Mouse (Mus musculus) stomach, postnatal 0 days (tissue): ENCODE measurements around the gene Slc10a7.
"Not testable (repeated sequence)": the region's sequence is repeated elsewhere in the genome, so short reads cannot be mapped to it uniquely, and the experiment has no call there.

Source experiments
- CTCF ChIP-seq: IDR thresholded peaks from 2 replicates; pipeline ENCODE4 v1.5.1; 2016; ENCODE audit warnings: antibody characterized with exemption, low read depth, mild to moderate bottlenecking, moderate library complexity
- EP300 ChIP-seq: optimal IDR thresholded peaks from 2 replicates; pipeline ENCODE3; 2016; ENCODE audit warnings: antibody characterized with exemption

- TF ChIP-seq CTCF, EP300: not testable (repeated sequence)
These were observed 12.9 kb upstream of the Slc10a7 start for GRCm38 (mm10) chr8:78496273-78496672.
